Mouse (Mus musculus) lung, postnatal 0 days (tissue): Measurements from ENCODE around the gene Shq1. TPM values are rescaled to one million over a fixed set of nuclear protein-coding genes. Genes with fewer than 3 reads are reported as not detected.

ENCODE experiments used
- ATAC-seq: fragments of 200-750 bp; cut with Nextera tagmentation; 2 replicates; pipeline ENCODE4 v1.8.0; 2017; ENCODE audit warnings: moderate library complexity
- DNase-seq: peaks from one replicate; pipeline ENCODE4 v3.0.0-alpha.2; 2016; ENCODE audit warnings: low spot score
- H3K27ac ChIP-seq: fragments of 300-500 bp; sonication (generic); 2 replicates; pipeline ENCODE4 v1.5.1; 2014; ENCODE audit warnings: antibody characterized with exemption, mild to moderate bottlenecking, low read length, mixed read lengths
- H3K27me3 ChIP-seq: fragments of 300-500 bp; sonication (generic); replicated peaks from 2 replicates; pipeline ENCODE4 v1.6.1; 2014; ENCODE audit warnings: low read length, mixed read lengths; ENCODE audit not compliant: insufficient read depth
- H3K36me3 ChIP-seq: fragments of 300-500 bp; sonication (generic); 2 replicates; pipeline ENCODE4 v1.6.1; 2014; ENCODE audit warnings: low read length, mixed read lengths; ENCODE audit not compliant: insufficient read depth
- H3K4me1 ChIP-seq: fragments of 300-500 bp; sonication (generic); 2 replicates; pipeline ENCODE4 v1.6.1; 2014; ENCODE audit warnings: antibody characterized with exemption, low read depth, low read length, mixed read lengths; ENCODE audit not compliant: insufficient read depth
- H3K4me2 ChIP-seq: fragments of 300-500 bp; sonication (generic); replicated peaks from 2 replicates; pipeline ENCODE4 v1.6.1; 2014; ENCODE audit warnings: low read depth, mild to moderate bottlenecking, low read length, moderate library complexity, mixed read lengths
- H3K4me3 ChIP-seq: fragments of 300-500 bp; sonication (generic); 2 replicates; pipeline ENCODE4 v1.5.1; 2014; ENCODE audit warnings: low read depth, low read length
- H3K9ac ChIP-seq: fragments of 300-500 bp; sonication (generic); replicated peaks from 2 replicates; pipeline ENCODE4 v1.6.1; 2014; ENCODE audit warnings: low read depth, mild to moderate bottlenecking
- H3K9me3 ChIP-seq: fragments of 300-500 bp; sonication (generic); 2 replicates; pipeline ENCODE4 v1.6.1; 2016; ENCODE audit warnings: low read length, mixed read lengths
- CTCF ChIP-seq: IDR thresholded peaks from 2 replicates; pipeline ENCODE4 v1.5.1; 2016; ENCODE audit warnings: antibody characterized with exemption, mild to moderate bottlenecking
- EP300 ChIP-seq: IDR thresholded peaks from 2 replicates; pipeline ENCODE4 v1.6.1; 2016; ENCODE audit warnings: antibody characterized with exemption, mild to moderate bottlenecking, control low read depth
- WGBS: fragments of 180-500 bp; shearing (Covaris S2); extraction: QIAGEN DNeasy Blood & Tissue Kit; methylation state at CpG from one replicate; pipeline ENCODE4 v1.1.7; 2014; 5-methylcytosine and 5-hydroxymethylcytosine counted together
- polyA plus RNA-seq: library from polyadenylated mRNA; unstranded; fragments of >200 nt; fragmentation: Nextera tagmentation; extraction: Ambion mirVana; gene quantifications from 2 replicates; pipeline ENCODE4 v1.2.1, GENCODE M21; 2015

The Shq1 gene
- polyA plus RNA-seq, 1 experiment from 2014 or later = 5.9 TPM

GRCm38 (mm10) chr6:100608429-100608828, 62.5 kb downstream of the Shq1 start:
- no peak for ATAC-seq
- peak; percentile 26 for DNase-seq
- WGBS = 94% methylated on average over 3 of the region's 3 CpGs

GRCm38 (mm10) chr6:100606805-100607204, 64.2 kb downstream of the Shq1 start:
- no peak overlapping the region for H3K4me3 ChIP-seq
- H3K36me3 ChIP-seq = no peaks in the 10 kb centered on the region
- H3K9me3 ChIP-seq = no peaks in the 10 kb centered on the region
- no peak overlapping the region for H3K27ac ChIP-seq
- H3K4me2 ChIP-seq = no peak overlapping the region
- H3K4me1 ChIP-seq = no peaks in the 10 kb centered on the region
- ATAC-seq = no peak
- no peak overlapping the region for H3K9ac ChIP-seq
- DNase-seq = no peak
- no peaks in the 10 kb centered on the region for H3K27me3 ChIP-seq
- WGBS = 77% methylated on average over 4 of the region's 4 CpGs
- TF ChIP-seq EP300 (no peak), CTCF (no peak)

More at GRCm38 (mm10) chr6:100608429-100608828, 62.5 kb downstream of the Shq1 start:
- Histone ChIP-seq H3K36me3 (no peaks in the 10 kb centered on the region), H3K9ac (no peak overlapping the region), H3K27me3 (no peaks in the 10 kb centered on the region), H3K4me2 (no peak overlapping the region), H3K9me3 (no peaks in the 10 kb centered on the region), H3K27ac (no peak overlapping the region), H3K4me3 (no peak overlapping the region), H3K4me1 (no peaks in the 10 kb centered on the region)
- peak; percentile 66 for TF ChIP-seq CTCF
- no peak for TF ChIP-seq EP300

GRCm38 (mm10) chr6:100603702-100604101, 67.3 kb downstream of the Shq1 start:
- WGBS = 67% methylated on average over 6 of the region's 6 CpGs
- H3K27me3 ChIP-seq = no peaks in the 10 kb centered on the region
- H3K4me1 ChIP-seq = no peaks in the 10 kb centered on the region
- no peaks in the 10 kb centered on the region for H3K36me3 ChIP-seq
- H3K4me2 ChIP-seq = no peak overlapping the region
- DNase-seq (peak; percentile 43), ATAC-seq (no peak)
- no peak overlapping the region for H3K9ac ChIP-seq
- TF ChIP-seq CTCF (no peak), EP300 (no peak)
- H3K9me3 ChIP-seq = no peaks in the 10 kb centered on the region
- H3K27ac ChIP-seq = no peak overlapping the region
- no peak overlapping the region for H3K4me3 ChIP-seq

- Histone ChIP-seq H3K9me3 (no peaks in the 10 kb centered on the region), H3K4me3 (no peak overlapping the region), H3K4me2 (no peak overlapping the region), H3K4me1 (no peaks in the 10 kb centered on the region), H3K9ac (no peak overlapping the region), H3K27me3 (no peaks in the 10 kb centered on the region), H3K36me3 (no peaks in the 10 kb centered on the region), H3K27ac (no peak overlapping the region)
- ATAC-seq (no peak), DNase-seq (no peak)
- 85% methylated on average over 6 of the region's 6 CpGs for WGBS
- TF ChIP-seq CTCF = no peak
- TF ChIP-seq EP300 = no peak
Observed at GRCm38 (mm10) chr6:100601634-100602033, 69.3 kb downstream of the Shq1 start.

- ATAC-seq = no peak
- 86% methylated on average over 8 of the region's 8 CpGs for WGBS
- no peak for DNase-seq
- Histone ChIP-seq H3K9me3 (no peaks in the 10 kb centered on the region), H3K4me2 (no peak overlapping the region), H3K4me3 (no peak overlapping the region), H3K27me3 (no peaks in the 10 kb centered on the region), H3K9ac (no peak overlapping the region), H3K36me3 (no peaks in the 10 kb centered on the region), H3K4me1 (no peaks in the 10 kb centered on the region), H3K27ac (no peak overlapping the region)
- no peak for TF ChIP-seq CTCF
Observed at GRCm38 (mm10) chr6:100593857-100594256, 77.1 kb downstream of the Shq1 start.

- 65% methylated on average over 7 of the region's 7 CpGs for WGBS
- no peak overlapping the region for H3K9ac ChIP-seq
- ATAC-seq = no peak
- DNase-seq = no peak
- H3K36me3 ChIP-seq = no peaks in the 10 kb centered on the region
- no peak overlapping the region for H3K4me2 ChIP-seq
- H3K27me3 ChIP-seq = no peaks in the 10 kb centered on the region
- no peak for TF ChIP-seq CTCF
- no peaks in the 10 kb centered on the region for H3K4me1 ChIP-seq
- no peaks in the 10 kb centered on the region for H3K9me3 ChIP-seq
- no peak overlapping the region for H3K4me3 ChIP-seq
- H3K27ac ChIP-seq = no peak overlapping the region
Observed at GRCm38 (mm10) chr6:100592991-100593390, 78.0 kb downstream of the Shq1 start.

GRCm38 (mm10) chr6:100590602-100591001, 80.4 kb downstream of the Shq1 start:
- H3K4me1 ChIP-seq = no peaks in the 10 kb centered on the region
- TF ChIP-seq EP300 (no peak), CTCF (no peak)
- no peak overlapping the region for H3K4me2 ChIP-seq
- no peaks in the 10 kb centered on the region for H3K9me3 ChIP-seq
- H3K36me3 ChIP-seq = no peaks in the 10 kb centered on the region
- ATAC-seq (no peak), DNase-seq (no peak)
- no peaks in the 10 kb centered on the region for H3K27me3 ChIP-seq
- 77% methylated on average over 4 of the region's 4 CpGs for WGBS
- no peak overlapping the region for H3K4me3 ChIP-seq
- no peak overlapping the region for H3K27ac ChIP-seq
- H3K9ac ChIP-seq = no peak overlapping the region
